Mouse (Mus musculus) erythroblast, embryonic 14.5 days (primary cell): ENCODE results near the gene Adamts9.

Experiments used
- GATA1 ChIP-seq: IDR thresholded peaks from 2 replicates; pipeline ENCODE4 v1.6.1; 2012; ENCODE audit warnings: low read length, inconsistent platforms, mixed read lengths
- TAL1 ChIP-seq: IDR thresholded peaks from 3 replicates; pipeline ENCODE4 v1.6.1; 2012; ENCODE audit warnings: low read length, inconsistent platforms, mixed read lengths

- TF ChIP-seq TAL1: no peak
- TF ChIP-seq GATA1: no peak
These were observed 73.6 kb downstream of the Adamts9 start for GRCm38 (mm10) chr6:92869582-92870219.
